Mouse (Mus musculus) forebrain, embryonic 15.5 days (tissue): ENCODE data around the gene Ralgps1. TPM values are rescaled to one million over a fixed set of nuclear protein-coding genes. Genes with fewer than 3 reads are reported as not detected.

Experiments
- ATAC-seq: fragments of 200-750 bp; cut with Nextera tagmentation; replicated peaks from 2 replicates; pipeline ENCODE4 v1.8.0; 2017; ENCODE audit warnings: mild to moderate bottlenecking, moderate TSS enrichment, moderate library complexity
- H3K27ac ChIP-seq: fragments of 300-500 bp; sonication (generic); replicated peaks from 2 replicates; pipeline ENCODE4 v1.5.1; 2015; ENCODE audit warnings: mild to moderate bottlenecking, inconsistent platforms
- H3K27me3 ChIP-seq: fragments of 300-500 bp; sonication (generic); 2 replicates; pipeline ENCODE4 v1.6.1; 2015; ENCODE audit warnings: inconsistent platforms
- H3K36me3 ChIP-seq: fragments of 300-500 bp; sonication (generic); 2 replicates; pipeline ENCODE4 v1.6.1; 2015; ENCODE audit warnings: mild to moderate bottlenecking, inconsistent platforms
- H3K4me1 ChIP-seq: fragments of 300-500 bp; sonication (generic); 2 replicates; pipeline ENCODE4 v1.6.1; 2015; ENCODE audit warnings: inconsistent platforms
- H3K4me2 ChIP-seq: fragments of 300-500 bp; sonication (generic); replicated peaks from 2 replicates; pipeline ENCODE4 v1.6.1; 2015; ENCODE audit warnings: mild to moderate bottlenecking, inconsistent platforms
- H3K4me3 ChIP-seq: fragments of 300-500 bp; sonication (generic); 2 replicates; pipeline ENCODE4 v1.5.1; 2015; ENCODE audit warnings: mild to moderate bottlenecking, inconsistent platforms
- H3K9ac ChIP-seq: fragments of 300-500 bp; sonication (generic); replicated peaks from 2 replicates; pipeline ENCODE4 v1.6.1; 2015; ENCODE audit warnings: mild to moderate bottlenecking, inconsistent platforms
- H3K9me3 ChIP-seq: fragments of 300-500 bp; sonication (generic); 2 replicates; pipeline ENCODE4 v1.6.1; 2016; ENCODE audit warnings: inconsistent platforms
- WGBS: fragments of 180-500 bp; shearing (Covaris S2); methylation state at CpG from one replicate; pipeline ENCODE4 v1.1.7; 2015; ENCODE audit warnings: mixed read lengths; 5-methylcytosine and 5-hydroxymethylcytosine counted together
- polyA plus RNA-seq: library from polyadenylated mRNA; unstranded; fragments of >200 nt; fragmentation: Nextera tagmentation; extraction: Ambion mirVana; gene quantifications from 2 replicates; pipeline ENCODE4 v1.2.1, GENCODE M21; 2015

Gene Ralgps1
- polyA plus RNA-seq, 1 experiment from 2014 or later = 39.1 TPM

DNA sequence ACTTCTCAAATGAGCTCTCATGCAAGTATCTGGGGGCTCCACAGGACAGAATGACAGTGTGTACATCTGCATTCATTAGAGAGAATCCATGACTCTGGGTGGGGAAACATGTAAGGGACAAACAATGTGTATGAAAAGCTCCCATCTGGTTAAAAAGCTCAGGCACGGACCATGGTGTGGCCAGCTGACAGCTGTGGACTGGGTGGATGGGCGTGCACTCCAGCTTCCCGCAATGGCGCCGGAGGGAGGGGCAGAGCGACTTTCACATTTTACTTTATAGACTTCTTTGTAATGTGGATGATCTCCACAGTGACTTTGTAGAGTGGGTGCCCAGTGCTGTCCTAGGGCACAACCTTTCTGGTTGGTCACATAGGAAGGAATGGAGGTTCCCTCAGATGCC is 118.5 kb downstream of the Ralgps1 start:
- Histone ChIP-seq H3K4me1 (peaks cover 9% of the 10 kb centered on the region; the same call in 1 of the 2 replicates), H3K9me3 (no peaks in the 10 kb centered on the region), H3K27me3 (no peaks in the 10 kb centered on the region), H3K4me3 (no peak overlapping the region), H3K36me3 (no peaks in the 10 kb centered on the region), H3K27ac (no peak overlapping the region), H3K9ac (no peak overlapping the region), H3K4me2 (no peak overlapping the region)
- WGBS = 86% methylated on average over 6 of the region's 6 CpGs
- ATAC-seq = no peak

- no peak overlapping the region for H3K4me3 ChIP-seq
These were observed 121.2 kb downstream of the Ralgps1 start for GRCm38 (mm10) chr2:33249922-33250633.

GRCm38 (mm10) chr2:33248549-33248948 is 122.7 kb downstream of the Ralgps1 start:
- Histone ChIP-seq H3K4me1 (peaks cover under 1% of the 10 kb centered on the region; the same call in 1 of the 2 replicates), H3K4me2 (no peak overlapping the region), H3K27ac (no peak overlapping the region), H3K36me3 (no peaks in the 10 kb centered on the region), H3K9me3 (no peaks in the 10 kb centered on the region), H3K9ac (no peak overlapping the region), H3K27me3 (no peaks in the 10 kb centered on the region), H3K4me3 (no peak overlapping the region)
- ATAC-seq = no peak
- WGBS = 94% methylated on average over 7 of the region's 7 CpGs

More at GRCm38 (mm10) chr2:33249922-33250633, 121.2 kb downstream of the Ralgps1 start:
- Histone ChIP-seq H3K9me3 (no peaks in the 10 kb centered on the region), H3K27ac (no peak overlapping the region), H3K9ac (no peak overlapping the region), H3K4me1 (peaks cover 9% of the 10 kb centered on the region; the same call in 1 of the 2 replicates), H3K27me3 (no peaks in the 10 kb centered on the region), H3K36me3 (no peaks in the 10 kb centered on the region), H3K4me2 (no peak overlapping the region)
- no peak for ATAC-seq
- WGBS = 75% methylated on average over 3 of the region's 3 CpGs

DNA sequence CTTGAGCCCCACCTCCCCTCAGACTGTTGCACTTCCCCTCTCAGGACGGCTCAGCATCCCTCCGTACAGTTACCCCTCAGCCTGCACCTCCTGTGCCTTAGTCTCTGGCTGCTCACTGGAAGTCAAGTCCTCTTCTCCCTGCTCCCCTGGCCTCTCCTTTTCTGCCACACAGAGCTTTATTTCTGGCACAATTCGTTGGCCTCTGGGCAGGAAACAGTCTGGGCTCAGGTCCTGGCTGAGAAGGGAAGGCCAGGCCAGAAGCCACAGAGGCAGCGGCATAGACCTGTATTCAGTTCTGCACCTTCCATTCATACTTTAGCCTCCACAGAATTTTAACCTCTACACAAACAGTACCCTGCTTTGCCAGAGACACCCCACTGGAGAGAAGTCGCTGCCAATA is 124.4 kb downstream of the Ralgps1 start:
- WGBS = 87% methylated on average over 5 of the region's 5 CpGs
- H3K27me3 ChIP-seq = no peaks in the 10 kb centered on the region
- ATAC-seq = no peak

GRCm38 (mm10) chr2:33245350-33245749 is 125.9 kb downstream of the Ralgps1 start:
- Histone ChIP-seq H3K9ac (no peak overlapping the region), H3K4me2 (no peak overlapping the region), H3K4me1 (no peaks in the 10 kb centered on the region), H3K9me3 (no peaks in the 10 kb centered on the region), H3K36me3 (0 out of 2 replicates have a peak, but pooled peaks cover 7% of the 10 kb centered on the region), H3K27ac (no peak overlapping the region), H3K27me3 (no peaks in the 10 kb centered on the region), H3K4me3 (no peak overlapping the region)
- ATAC-seq = no peak

More for the DNA sequence above, 124.4 kb downstream of the Ralgps1 start:
- Histone ChIP-seq H3K36me3 (0 out of 2 replicates have a peak, but pooled peaks cover 6% of the 10 kb centered on the region), H3K4me3 (no peak overlapping the region), H3K4me2 (no peak overlapping the region), H3K4me1 (no peaks in the 10 kb centered on the region), H3K9ac (no peak overlapping the region), H3K9me3 (no peaks in the 10 kb centered on the region), H3K27ac (no peak overlapping the region)

GRCm38 (mm10) chr2:33244880-33245279 is 126.4 kb downstream of the Ralgps1 start:
- Histone ChIP-seq H3K4me1 (no peaks in the 10 kb centered on the region), H3K9ac (no peak overlapping the region), H3K9me3 (no peaks in the 10 kb centered on the region), H3K4me2 (no peak overlapping the region), H3K4me3 (no peak overlapping the region), H3K27me3 (no peaks in the 10 kb centered on the region), H3K27ac (no peak overlapping the region), H3K36me3 (0 out of 2 replicates have a peak, but pooled peaks cover 7% of the 10 kb centered on the region)
- ATAC-seq = no peak
- WGBS = 85% methylated on average over 6 of the region's 6 CpGs

DNA sequence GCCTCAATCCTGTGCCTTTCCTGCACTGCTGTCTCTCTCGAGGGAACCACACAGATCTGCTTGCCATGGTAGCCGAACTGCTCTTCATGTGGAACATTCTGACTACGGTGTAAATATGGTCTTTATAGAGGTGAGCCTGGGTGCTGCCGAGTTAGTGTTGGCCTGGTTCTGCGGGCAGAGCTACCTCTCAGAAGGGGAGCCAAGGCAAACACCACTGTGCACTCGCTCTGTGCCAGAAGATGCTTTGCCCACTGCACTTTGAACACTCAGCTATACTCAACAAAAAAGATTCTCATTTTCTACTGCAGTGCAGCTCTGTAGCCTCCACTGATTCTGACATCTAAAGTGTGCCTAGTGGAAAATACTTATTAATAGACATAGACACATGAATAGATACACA is 133.7 kb downstream of the Ralgps1 start:
- Histone ChIP-seq H3K4me2 (no peak overlapping the region), H3K4me3 (no peak overlapping the region), H3K4me1 (peaks cover 9% of the 10 kb centered on the region; the same call in 1 of the 2 replicates), H3K36me3 (0 out of 2 replicates have a peak, but pooled peaks cover 3% of the 10 kb centered on the region), H3K9ac (no peak overlapping the region), H3K9me3 (no peaks in the 10 kb centered on the region), H3K27me3 (no peaks in the 10 kb centered on the region), H3K27ac (no peak overlapping the region)
- 92% methylated on average over 6 of the region's 6 CpGs for WGBS
- ATAC-seq = no peak

DNA sequence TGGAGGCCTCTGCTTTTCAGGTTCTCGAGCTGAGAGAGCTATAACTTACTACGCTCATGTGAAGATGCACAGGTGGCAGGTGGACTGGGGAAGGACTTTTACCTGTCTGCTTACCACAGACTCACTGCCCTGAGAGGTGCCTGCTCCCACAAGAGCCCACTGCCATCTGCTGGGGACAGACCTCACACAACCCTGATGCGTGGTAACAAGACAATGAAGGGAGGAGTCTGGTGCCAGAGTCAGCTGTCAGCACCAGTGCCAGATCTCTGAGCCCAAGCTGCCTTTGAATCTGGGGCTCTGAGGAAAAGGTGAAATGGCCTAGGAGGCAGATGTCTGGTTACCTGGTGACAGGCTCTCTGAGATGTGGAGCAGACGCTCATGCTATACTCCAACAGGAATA is 136.4 kb downstream of the Ralgps1 start:
- Histone ChIP-seq H3K4me2 (no peak overlapping the region), H3K9ac (no peak overlapping the region), H3K27ac (no peak overlapping the region)

DNA sequence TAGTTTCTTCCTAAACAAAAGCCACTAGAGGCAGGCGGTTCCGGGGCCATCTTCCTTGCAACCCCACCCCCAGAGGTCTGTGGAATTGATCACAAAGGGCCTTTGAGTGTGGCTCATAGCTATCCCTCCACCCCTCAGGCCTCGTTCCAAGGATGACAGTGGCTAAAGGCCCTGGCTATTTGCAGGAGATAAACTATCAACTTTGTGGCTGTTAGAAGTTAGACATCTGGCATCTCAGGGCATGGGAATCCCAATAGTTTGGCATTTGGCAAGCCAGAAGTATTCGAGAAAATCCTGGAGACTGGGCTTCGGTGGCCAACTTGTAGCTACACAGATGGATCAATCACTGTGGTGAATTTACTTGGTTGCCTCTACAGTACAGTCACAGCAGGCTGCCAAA is 137.4 kb downstream of the Ralgps1 start:
- no peak overlapping the region for H3K4me2 ChIP-seq
- peaks cover 17% of the 10 kb centered on the region for H3K4me1 ChIP-seq
- H3K27ac ChIP-seq = no peak overlapping the region
- H3K4me3 ChIP-seq = no peak overlapping the region
- WGBS = 61% methylated on average over 5 of the region's 5 CpGs
- no peaks in the 10 kb centered on the region for H3K36me3 ChIP-seq
- H3K27me3 ChIP-seq = no peaks in the 10 kb centered on the region
- no peak for ATAC-seq
- H3K9ac ChIP-seq = no peak overlapping the region
- no peaks in the 10 kb centered on the region for H3K9me3 ChIP-seq

More for the DNA sequence above, 136.4 kb downstream of the Ralgps1 start:
- no peaks in the 10 kb centered on the region for H3K9me3 ChIP-seq
- no peak overlapping the region for H3K4me3 ChIP-seq
- 82% methylated on average over 4 of the region's 4 CpGs for WGBS
- no peak for ATAC-seq
- no peaks in the 10 kb centered on the region for H3K36me3 ChIP-seq
- no peaks in the 10 kb centered on the region for H3K27me3 ChIP-seq
- H3K4me1 ChIP-seq = peaks cover 17% of the 10 kb centered on the region

DNA sequence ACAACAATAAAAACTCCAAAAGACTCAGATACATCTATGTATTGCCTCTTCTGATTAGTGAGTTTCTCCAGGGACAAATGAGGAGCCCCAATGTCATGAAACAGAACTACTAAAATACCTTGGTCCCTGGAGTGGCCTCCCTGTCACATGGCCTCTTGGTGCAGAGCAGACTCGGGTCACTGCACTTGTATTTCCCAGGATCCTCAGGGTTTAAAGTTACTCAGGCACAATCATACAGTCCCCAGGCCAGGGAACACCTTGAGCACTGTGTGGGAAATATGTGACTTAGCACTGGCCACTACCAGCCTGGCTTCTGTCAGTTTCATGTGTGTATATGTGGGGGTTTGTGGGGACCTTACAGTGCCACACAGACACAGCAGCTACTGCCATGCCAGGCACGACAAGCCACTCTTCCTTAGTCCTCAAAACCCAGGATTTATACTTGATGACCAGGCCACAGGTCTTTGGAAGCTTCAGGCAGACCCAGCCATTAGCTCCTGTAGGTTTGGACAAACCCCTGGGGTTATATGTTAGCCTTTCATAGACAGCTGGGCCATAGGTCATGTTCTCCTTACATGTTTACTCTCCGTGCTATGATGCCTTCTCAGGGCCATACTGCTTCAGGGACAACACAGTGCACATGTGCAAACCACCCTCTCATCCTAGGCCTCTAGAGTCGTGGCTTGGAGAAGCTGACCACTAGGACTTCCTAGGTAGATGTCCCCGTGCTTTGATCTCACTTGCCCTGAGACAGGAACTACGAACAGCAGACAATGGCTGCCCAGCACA is 138.3 kb downstream of the Ralgps1 start:
- no peak for ATAC-seq
- peaks cover 17% of the 10 kb centered on the region for H3K4me1 ChIP-seq
- no peak overlapping the region for H3K27ac ChIP-seq
- no peaks in the 10 kb centered on the region for H3K9me3 ChIP-seq
- no peak overlapping the region for H3K4me3 ChIP-seq
- H3K4me2 ChIP-seq = no peak overlapping the region
- no peak overlapping the region for H3K9ac ChIP-seq
- no peaks in the 10 kb centered on the region for H3K36me3 ChIP-seq
- no peaks in the 10 kb centered on the region for H3K27me3 ChIP-seq
- 81% methylated on average over 6 of the region's 6 CpGs for WGBS

- WGBS = 49% methylated on average over 2 of the region's 2 CpGs
- H3K27ac ChIP-seq = peak overlapping the region; percentile 25; the same call in 1 of the 2 replicates
- no peaks in the 10 kb centered on the region for H3K9me3 ChIP-seq
- no peaks in the 10 kb centered on the region for H3K27me3 ChIP-seq
- no peak overlapping the region for H3K4me3 ChIP-seq
- H3K4me1 ChIP-seq = peaks cover 17% of the 10 kb centered on the region
- H3K9ac ChIP-seq = no peak overlapping the region
- ATAC-seq = no peak
- no peak overlapping the region for H3K4me2 ChIP-seq
- no peaks in the 10 kb centered on the region for H3K36me3 ChIP-seq
These were observed 139.5 kb downstream of the Ralgps1 start for GRCm38 (mm10) chr2:33231788-33232187.

GRCm38 (mm10) chr2:33230701-33231100 is 140.6 kb downstream of the Ralgps1 start:
- Histone ChIP-seq H3K9ac (no peak overlapping the region), H3K4me2 (no peak overlapping the region), H3K4me1 (peaks cover 17% of the 10 kb centered on the region), H3K9me3 (no peaks in the 10 kb centered on the region), H3K27ac (no peak overlapping the region), H3K36me3 (no peaks in the 10 kb centered on the region), H3K4me3 (no peak overlapping the region), H3K27me3 (no peaks in the 10 kb centered on the region)
- ATAC-seq = no peak
- 80% methylated on average over 10 of the region's 10 CpGs for WGBS
